Mouse (Mus musculus) heart, embryonic 13.5 days (tissue): ENCODE results near the gene Lgi4. TPM values are rescaled to one million over a fixed set of nuclear protein-coding genes. Genes with fewer than 3 reads are reported as not detected.

Experiments used
- ATAC-seq: fragments of 200-750 bp; cut with Nextera tagmentation; 2 replicates; pipeline ENCODE4 v1.8.0; 2017; ENCODE audit warnings: moderate TSS enrichment; ENCODE audit not compliant: insufficient number of reproducible peaks, low FRiP score, low TSS enrichment; ENCODE audit errors: extremely low read depth
- H3K27ac ChIP-seq: fragments of 300-500 bp; sonication (generic); replicated peaks from 2 replicates; pipeline ENCODE4 v1.5.1; 2015; ENCODE audit warnings: moderate library complexity, mild to moderate bottlenecking, inconsistent platforms
- H3K27me3 ChIP-seq: fragments of 300-500 bp; sonication (generic); replicated peaks from 2 replicates; pipeline ENCODE4 v1.6.1; 2015; ENCODE audit warnings: mild to moderate bottlenecking, inconsistent platforms
- H3K36me3 ChIP-seq: fragments of 300-500 bp; sonication (generic); 2 replicates; pipeline ENCODE4 v1.6.1; 2015; ENCODE audit warnings: mild to moderate bottlenecking, inconsistent platforms
- H3K4me1 ChIP-seq: fragments of 300-500 bp; sonication (generic); 2 replicates; pipeline ENCODE4 v1.6.1; 2015; ENCODE audit warnings: inconsistent platforms
- H3K4me2 ChIP-seq: fragments of 300-500 bp; sonication (generic); 2 replicates; pipeline ENCODE4 v1.6.1; 2015; ENCODE audit warnings: inconsistent platforms, mild to moderate bottlenecking, moderate library complexity
- H3K4me3 ChIP-seq: fragments of 300-500 bp; sonication (generic); 2 replicates; pipeline ENCODE4 v1.5.1; 2015; ENCODE audit warnings: moderate library complexity, mild to moderate bottlenecking, inconsistent platforms
- H3K9ac ChIP-seq: fragments of 300-500 bp; sonication (generic); 2 replicates; pipeline ENCODE4 v1.6.1; 2015; ENCODE audit warnings: inconsistent platforms, mild to moderate bottlenecking, moderate library complexity
- H3K9me3 ChIP-seq: fragments of 300-500 bp; sonication (generic); 2 replicates; pipeline ENCODE4 v1.6.1; 2016; ENCODE audit warnings: inconsistent platforms
- whole genome bisulfite sequencing: fragments of 180-500 bp; shearing (Covaris S2); methylation state at CpG from one replicate; pipeline ENCODE4 v1.1.7; 2015; ENCODE audit warnings: mixed read lengths; 5-methylcytosine and 5-hydroxymethylcytosine counted together
- polyA plus RNA-seq: library from polyadenylated mRNA; unstranded; fragments of >200 nt; fragmentation: Nextera tagmentation; extraction: Ambion mirVana; gene quantifications from 2 replicates; pipeline ENCODE4 v1.2.1, GENCODE M21; 2015

Lgi4 gene
- polyA plus RNA-seq, 1 experiment from 2014 or later = 0.21 TPM

DNA sequence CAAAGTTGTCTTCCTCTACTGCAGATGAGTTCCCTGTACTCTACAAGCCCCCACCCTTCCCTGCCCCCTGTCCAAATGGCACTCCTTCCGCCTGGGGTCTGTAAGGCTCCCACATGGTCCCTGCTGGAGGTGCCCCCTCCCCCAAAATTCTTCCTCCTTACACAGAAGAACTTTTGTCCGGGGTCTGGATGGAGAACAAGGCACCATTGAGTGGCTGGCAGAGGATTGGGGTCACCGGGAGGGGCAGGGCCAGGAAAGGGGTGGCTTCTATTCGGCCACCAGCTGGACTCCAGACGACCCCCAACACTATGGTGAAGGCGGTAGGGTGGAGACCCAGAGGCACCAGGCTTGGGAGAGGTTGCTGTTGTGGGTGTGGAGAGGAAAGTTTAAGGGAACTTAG, 18.3 kb downstream of the Lgi4 start:
- H3K4me1 ChIP-seq = 0 out of 2 replicates have a peak, but pooled peaks cover 3% of the 10 kb centered on the region
- ATAC-seq = no peak
- H3K4me3 ChIP-seq = no peak overlapping the region
- H3K9me3 ChIP-seq = no peaks in the 10 kb centered on the region
- 47% methylated on average over 6 of the region's 6 CpGs for WGBS
- no peak overlapping the region for H3K4me2 ChIP-seq
- H3K27me3 ChIP-seq = no peaks in the 10 kb centered on the region; the same call in 1 of the 2 replicates
- no peak overlapping the region for H3K9ac ChIP-seq
- H3K27ac ChIP-seq = no peak overlapping the region
- H3K36me3 ChIP-seq = no peaks in the 10 kb centered on the region

DNA sequence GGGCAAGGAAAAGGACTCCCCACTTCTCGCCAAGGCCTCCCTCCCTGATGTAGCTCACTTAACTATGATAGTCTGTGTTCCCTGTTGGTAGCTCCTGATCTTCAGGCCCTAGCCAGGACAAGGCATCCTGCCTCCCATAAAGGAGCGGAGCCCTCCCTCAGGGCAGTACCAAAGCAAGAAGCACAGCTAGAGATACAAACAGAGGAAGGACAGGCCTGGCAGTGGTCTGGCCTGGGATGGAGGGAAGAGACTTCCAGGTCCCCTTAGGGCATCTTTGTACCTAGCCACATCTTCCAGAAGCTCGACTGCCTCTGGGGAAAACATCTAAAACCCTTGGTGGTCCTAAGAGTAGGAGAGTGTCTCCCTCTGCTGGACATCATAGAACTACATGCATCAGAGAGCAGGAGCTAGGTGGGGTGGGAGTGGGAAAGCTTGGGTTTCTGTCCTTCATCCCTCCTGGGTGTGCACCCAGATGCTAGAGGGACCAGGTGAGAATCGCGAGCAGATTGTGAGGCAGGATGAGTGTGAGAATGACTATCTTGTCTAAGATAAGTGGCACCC, 18.8 kb downstream of the Lgi4 start:
- Histone ChIP-seq H3K4me3 (no peak overlapping the region), H3K36me3 (no peaks in the 10 kb centered on the region), H3K9me3 (no peaks in the 10 kb centered on the region), H3K9ac (no peak overlapping the region), H3K4me2 (no peak overlapping the region), H3K27me3 (no peaks in the 10 kb centered on the region; the same call in 1 of the 2 replicates), H3K4me1 (0 out of 2 replicates have a peak, but pooled peaks cover 3% of the 10 kb centered on the region), H3K27ac (no peak overlapping the region)
- ATAC-seq = no peak
- WGBS = 37% methylated on average over 5 of the region's 5 CpGs

DNA sequence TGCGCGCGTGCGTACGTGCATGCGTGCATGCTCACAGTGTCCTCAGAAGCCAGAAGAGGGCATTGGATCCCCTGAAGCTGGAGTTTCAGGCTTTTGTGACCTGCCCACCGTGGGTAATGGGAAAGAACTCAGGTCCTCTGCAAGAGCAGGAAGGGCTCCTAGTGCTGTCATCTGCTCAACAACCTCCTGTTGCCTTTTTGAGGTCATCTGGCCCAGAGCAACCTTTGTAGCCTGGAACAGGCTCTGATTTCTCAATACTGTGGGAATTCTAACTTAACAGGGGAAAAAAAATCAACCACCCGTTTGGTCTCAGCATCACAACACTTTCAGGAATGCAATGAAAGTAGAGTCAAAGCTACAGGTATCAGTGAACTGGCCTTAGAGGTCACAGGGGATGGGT, 20.5 kb downstream of the Lgi4 start:
- Histone ChIP-seq H3K9me3 (no peaks in the 10 kb centered on the region), H3K4me3 (no peak overlapping the region), H3K4me1 (peaks cover 4% of the 10 kb centered on the region; the same call in 1 of the 2 replicates), H3K27me3 (no peaks in the 10 kb centered on the region; the same call in 1 of the 2 replicates), H3K9ac (no peak overlapping the region), H3K4me2 (no peak overlapping the region), H3K27ac (no peak overlapping the region), H3K36me3 (no peaks in the 10 kb centered on the region)
- WGBS = 78% methylated on average over 8 of the region's 8 CpGs
- ATAC-seq = no peak

DNA sequence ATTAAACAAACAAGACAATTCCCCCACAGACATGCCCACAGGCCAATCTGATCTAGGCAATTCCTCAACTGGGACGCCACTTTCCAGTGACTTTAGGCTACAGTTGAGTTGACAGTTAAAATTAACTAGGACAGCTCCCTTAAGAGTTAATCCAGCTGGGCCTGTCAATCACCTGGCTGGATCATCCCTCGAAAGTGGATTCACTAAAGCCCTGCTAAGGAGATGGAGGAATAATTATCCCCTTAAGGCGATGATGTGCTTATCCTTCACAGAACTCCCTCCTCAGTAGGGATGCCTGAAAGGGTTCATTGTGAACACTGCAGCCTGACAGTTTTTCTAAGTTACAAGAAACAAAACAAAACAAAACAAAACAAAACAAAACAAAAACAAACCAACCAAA, 21.5 kb downstream of the Lgi4 start:
- Histone ChIP-seq H3K9ac (no peak overlapping the region), H3K27ac (no peak overlapping the region), H3K36me3 (no peaks in the 10 kb centered on the region), H3K4me3 (no peak overlapping the region), H3K4me2 (no peak overlapping the region), H3K9me3 (no peaks in the 10 kb centered on the region), H3K4me1 (peaks cover 10% of the 10 kb centered on the region; the same call in 1 of the 2 replicates), H3K27me3 (no peaks in the 10 kb centered on the region; the same call in 1 of the 2 replicates)
- no peak for ATAC-seq
- WGBS = 58% methylated on average over 3 of the region's 3 CpGs

DNA sequence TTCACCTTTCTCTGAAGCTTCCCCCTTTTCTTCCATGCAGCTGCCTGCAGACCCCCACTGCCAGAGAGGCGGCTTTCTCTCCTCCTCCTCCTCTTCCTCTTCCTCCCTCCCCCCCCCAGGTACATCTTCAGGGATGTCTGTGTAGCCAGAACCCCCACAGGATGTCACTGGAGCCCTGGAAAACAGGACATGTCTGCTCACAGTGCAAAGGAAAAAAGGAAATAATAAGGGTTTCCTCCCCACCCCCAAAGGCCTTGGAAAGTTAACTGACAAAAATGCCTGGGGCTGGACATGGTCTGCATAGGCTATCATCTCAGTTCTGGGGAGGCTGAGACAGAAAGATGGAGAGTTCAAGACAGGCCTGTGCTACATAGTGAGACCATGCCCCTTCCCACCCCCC, 22.0 kb downstream of the Lgi4 start:
- Histone ChIP-seq H3K4me2 (no peak overlapping the region), H3K9ac (no peak overlapping the region), H3K4me1 (peaks cover 10% of the 10 kb centered on the region; the same call in 1 of the 2 replicates), H3K9me3 (no peaks in the 10 kb centered on the region), H3K27me3 (no peaks in the 10 kb centered on the region; the same call in 1 of the 2 replicates), H3K27ac (no peak overlapping the region), H3K36me3 (no peaks in the 10 kb centered on the region), H3K4me3 (no peak overlapping the region)
- 48% methylated on average over 1 of the region's 1 CpGs for WGBS
- ATAC-seq = no peak

DNA sequence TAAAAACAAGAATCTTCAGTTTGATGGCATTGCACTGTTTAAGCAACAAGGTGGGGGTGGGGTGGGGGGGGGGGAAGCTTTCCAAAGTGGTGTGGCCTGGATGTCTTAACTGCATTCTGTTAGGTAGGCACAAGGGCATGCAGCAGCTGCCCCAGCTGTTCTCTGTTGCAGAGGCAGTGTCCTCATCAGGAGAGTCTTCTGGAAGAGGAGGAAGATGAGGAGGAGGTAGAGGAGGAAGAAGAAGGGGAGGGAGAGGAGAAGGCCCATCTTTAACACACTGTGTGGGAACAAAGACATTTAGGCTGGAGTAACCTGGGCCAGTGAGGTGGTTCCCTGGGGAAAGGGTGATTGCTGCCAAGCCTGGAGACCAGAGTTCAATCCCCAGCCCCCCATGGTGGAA, 23.0 kb downstream of the Lgi4 start:
- no peak for ATAC-seq
- Histone ChIP-seq H3K4me3 (no peak overlapping the region), H3K27me3 (no peaks in the 10 kb centered on the region; the same call in 1 of the 2 replicates), H3K36me3 (no peaks in the 10 kb centered on the region), H3K4me2 (no peak overlapping the region), H3K27ac (no peak overlapping the region), H3K9ac (no peak overlapping the region), H3K9me3 (no peaks in the 10 kb centered on the region), H3K4me1 (peaks cover 10% of the 10 kb centered on the region; the same call in 1 of the 2 replicates)

DNA sequence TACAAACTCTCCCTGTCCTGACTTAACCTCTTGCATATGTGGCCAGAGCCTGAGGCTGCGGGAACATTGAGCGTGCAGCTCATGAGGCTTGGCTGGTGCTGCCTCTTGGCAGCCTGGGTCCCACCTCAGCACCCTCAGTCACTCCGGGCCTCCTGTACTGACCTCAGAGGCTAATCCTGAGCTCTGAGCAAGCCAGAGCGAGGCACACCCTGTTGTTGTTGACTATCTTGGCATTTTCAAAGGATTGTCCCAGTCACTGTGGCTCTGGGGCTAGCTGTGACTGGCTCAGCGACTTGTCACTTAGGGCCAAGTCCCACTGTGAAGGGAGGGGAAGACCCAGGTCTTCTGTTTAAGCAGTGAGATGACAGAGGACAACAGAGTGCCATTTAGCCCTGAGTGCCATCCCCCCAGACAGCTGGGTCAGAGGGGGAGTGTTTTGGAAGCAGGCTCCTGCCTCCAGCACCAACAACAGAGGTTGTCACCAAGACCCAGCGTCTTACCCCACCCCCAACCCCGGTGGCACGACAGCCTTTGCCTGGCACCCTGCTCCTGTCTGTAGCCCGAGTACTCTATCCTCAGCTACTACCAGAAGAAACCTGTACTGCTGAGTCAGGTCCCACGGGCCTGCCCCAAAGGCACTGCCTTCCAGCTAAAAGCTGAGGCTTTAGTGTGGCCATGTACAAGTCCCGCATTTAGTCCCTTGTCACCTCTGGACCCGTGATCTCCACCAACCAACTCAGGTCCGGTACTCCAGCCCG, 23.9 kb downstream of the Lgi4 start:
- ATAC-seq = no peak
- no peaks in the 10 kb centered on the region for H3K9me3 ChIP-seq
- no peaks in the 10 kb centered on the region for H3K27me3 ChIP-seq
- H3K4me2 ChIP-seq = no peak overlapping the region
- H3K27ac ChIP-seq = no peak overlapping the region
- no peak overlapping the region for H3K9ac ChIP-seq
- no peak overlapping the region for H3K4me3 ChIP-seq
- H3K4me1 ChIP-seq = peaks cover 16% of the 10 kb centered on the region; the same call in 1 of the 2 replicates
- 65% methylated on average over 14 of the region's 14 CpGs for WGBS
- no peaks in the 10 kb centered on the region for H3K36me3 ChIP-seq

DNA sequence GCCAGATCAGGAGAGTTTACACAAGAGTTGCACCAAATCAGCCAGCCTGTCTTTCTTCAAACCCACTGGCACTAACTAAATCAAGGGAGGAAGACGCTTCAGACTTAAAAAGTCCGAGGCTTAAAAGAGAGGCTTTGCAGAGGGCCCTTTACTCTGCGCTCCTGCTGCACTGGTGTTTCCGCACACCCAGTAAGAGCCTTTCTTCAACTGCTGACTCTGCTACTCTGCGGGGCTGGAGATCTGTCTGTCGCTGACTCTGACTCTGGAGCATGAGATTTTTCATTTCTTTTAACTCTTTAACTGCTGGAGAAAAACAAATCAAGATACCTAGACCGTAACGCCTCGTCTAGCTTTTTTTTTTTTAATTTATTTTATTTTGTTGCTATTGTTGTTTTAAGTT, 25.0 kb downstream of the Lgi4 start:
- no peak overlapping the region for H3K9ac ChIP-seq
- H3K4me1 ChIP-seq = peaks cover 16% of the 10 kb centered on the region; the same call in 1 of the 2 replicates
- no peaks in the 10 kb centered on the region for H3K9me3 ChIP-seq
- no peak overlapping the region for H3K4me2 ChIP-seq
- ATAC-seq = no peak
- no peaks in the 10 kb centered on the region for H3K36me3 ChIP-seq
- H3K27me3 ChIP-seq = no peaks in the 10 kb centered on the region
- H3K27ac ChIP-seq = peak overlapping the region; percentile 13; the same call in 1 of the 2 replicates
- 47% methylated on average over 9 of the region's 9 CpGs for WGBS
- no peak overlapping the region for H3K4me3 ChIP-seq

DNA sequence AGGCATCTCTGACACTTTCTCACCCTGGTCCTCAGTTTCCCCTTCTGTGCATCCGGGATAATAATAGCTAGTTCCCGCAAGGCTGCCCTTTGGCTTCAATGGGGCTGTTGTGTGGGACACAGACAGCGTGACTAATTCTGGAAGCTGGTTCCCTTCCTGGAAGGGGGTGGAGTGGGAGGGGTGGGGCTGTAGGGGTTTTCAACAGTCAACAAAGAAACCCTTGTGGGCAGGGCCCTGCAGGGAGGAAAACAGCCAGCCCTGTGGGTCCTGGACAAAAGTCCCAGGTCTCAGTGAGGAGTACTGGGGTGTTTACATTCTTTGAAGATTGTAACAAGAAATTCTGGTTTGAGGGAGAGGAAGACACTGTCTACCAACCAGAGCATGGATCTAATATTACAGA, 26.0 kb downstream of the Lgi4 start:
- Histone ChIP-seq H3K4me2 (no peak overlapping the region), H3K27me3 (no peaks in the 10 kb centered on the region), H3K4me1 (peaks cover 16% of the 10 kb centered on the region; the same call in 1 of the 2 replicates), H3K36me3 (no peaks in the 10 kb centered on the region), H3K27ac (0 out of 2 replicates have a peak overlapping the region, but pooled peaks have one; percentile 1), H3K4me3 (no peak overlapping the region), H3K9me3 (no peaks in the 10 kb centered on the region), H3K9ac (no peak overlapping the region)
- ATAC-seq = no peak
- 59% methylated on average over 3 of the region's 3 CpGs for WGBS

DNA sequence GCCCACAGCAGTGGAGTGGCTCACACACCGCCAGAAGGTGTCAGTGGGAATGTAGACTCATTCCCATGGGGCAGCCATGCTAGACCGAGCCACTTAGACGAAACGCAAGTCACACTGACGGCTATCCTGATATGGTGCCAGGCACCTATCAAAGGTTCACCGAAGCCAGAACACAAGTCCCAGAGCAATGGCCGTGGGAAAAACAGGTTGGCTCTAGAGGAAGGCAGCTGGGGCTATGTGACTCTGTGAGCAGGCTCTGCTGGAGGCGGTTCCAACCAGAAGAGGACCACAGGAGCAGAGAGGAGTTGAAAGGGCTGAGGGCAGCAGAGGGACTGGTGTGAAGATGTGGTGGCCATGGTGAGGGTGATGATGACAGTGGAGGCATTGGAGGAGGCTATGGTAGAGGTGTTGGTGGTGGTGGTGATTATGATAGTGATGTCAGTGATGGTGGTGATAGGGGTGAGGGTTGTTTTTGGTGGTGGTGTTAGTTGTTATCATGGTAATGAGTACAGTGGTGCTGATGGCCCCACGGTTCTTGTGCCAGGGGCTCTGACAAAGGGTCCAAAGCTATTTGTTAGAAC, 27.1 kb downstream of the Lgi4 start:
- H3K4me3 ChIP-seq = no peak overlapping the region
- no peaks in the 10 kb centered on the region for H3K27me3 ChIP-seq
- H3K4me2 ChIP-seq = no peak overlapping the region
- ATAC-seq = no peak
- H3K9ac ChIP-seq = no peak overlapping the region
- H3K4me1 ChIP-seq = peaks cover 16% of the 10 kb centered on the region; the same call in 1 of the 2 replicates
- 79% methylated on average over 9 of the region's 9 CpGs for WGBS
- no peak overlapping the region for H3K27ac ChIP-seq
- H3K9me3 ChIP-seq = no peaks in the 10 kb centered on the region
- no peaks in the 10 kb centered on the region for H3K36me3 ChIP-seq

DNA sequence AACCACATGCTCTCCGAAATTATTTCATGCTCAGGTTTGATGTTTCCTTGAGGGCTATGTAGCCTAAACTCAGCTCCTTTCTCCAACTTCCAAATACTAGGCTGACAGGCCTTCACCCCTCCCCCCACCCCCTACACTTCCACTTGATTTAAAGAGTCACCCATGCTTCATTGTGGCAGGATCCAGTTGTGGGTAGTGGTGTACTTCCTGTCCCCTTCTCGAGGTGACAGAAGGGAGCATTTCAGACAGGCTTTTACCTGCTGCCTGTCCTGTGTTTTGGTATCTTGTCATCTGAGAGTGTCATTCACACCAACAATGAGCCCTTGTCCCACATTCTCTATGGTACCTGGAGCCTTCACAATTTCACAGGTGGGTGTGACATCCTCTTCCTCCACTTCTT, 28.1 kb downstream of the Lgi4 start:
- H3K4me1 ChIP-seq = peaks cover 16% of the 10 kb centered on the region; the same call in 1 of the 2 replicates
- H3K27ac ChIP-seq = no peak overlapping the region
- H3K36me3 ChIP-seq = no peaks in the 10 kb centered on the region
- ATAC-seq = no peak
- WGBS = 52% methylated on average over 2 of the region's 2 CpGs
- no peak overlapping the region for H3K4me3 ChIP-seq
- no peak overlapping the region for H3K4me2 ChIP-seq
- H3K9ac ChIP-seq = no peak overlapping the region
- no peaks in the 10 kb centered on the region for H3K27me3 ChIP-seq
- H3K9me3 ChIP-seq = no peaks in the 10 kb centered on the region
